Mouse (Mus musculus): Measurements from ENCODE around the gene Traf3ip3.

The Traf3ip3 gene

GRCm38 (mm10) chr1:193201383-193201778 is at the start of gene Traf3ip3:
Gene Traf3ip3, minus strand, starts transcription at chr1:193201703.
- no peak for DNase-seq (ENCODE audit: extremely low spot score, low read depth, low spot score)

- DNase-seq (ENCODE audit: extremely low spot score, low read depth, low spot score), result no peak
These were observed 48.5 kb upstream of the Traf3ip3 start for GRCm38 (mm10) chr1:193250026-193250425.

GRCm38 (mm10) chr1:193244235-193244634 is 42.7 kb upstream of the Traf3ip3 start:
- no peak for DNase-seq (ENCODE audit: extremely low spot score, low read depth, low spot score)

GRCm38 (mm10) chr1:193243571-193244193 is 42.2 kb upstream of the Traf3ip3 start:
- DNase-seq (ENCODE audit: extremely low spot score, low read depth, low spot score), result no peak

GRCm38 (mm10) chr1:193242863-193243262 is 41.4 kb upstream of the Traf3ip3 start:
- DNase-seq (ENCODE audit: extremely low spot score, low read depth, low spot score), result no peak

- DNase-seq (ENCODE audit: extremely low spot score, low read depth, low spot score), result no peak
These were observed 40.7 kb upstream of the Traf3ip3 start for GRCm38 (mm10) chr1:193242238-193242637.

GRCm38 (mm10) chr1:193241436-193241835 is 39.9 kb upstream of the Traf3ip3 start:
- no peak for DNase-seq (ENCODE audit: extremely low spot score, low read depth, low spot score)

- DNase-seq (ENCODE audit: extremely low spot score, low read depth, low spot score), result no peak
These were observed 36.9 kb upstream of the Traf3ip3 start for GRCm38 (mm10) chr1:193238426-193238825.

- DNase-seq (ENCODE audit: extremely low spot score, low read depth, low spot score), result no peak
These were observed 33.4 kb upstream of the Traf3ip3 start for GRCm38 (mm10) chr1:193234930-193235329.

- no peak for DNase-seq (ENCODE audit: extremely low spot score, low read depth, low spot score)
These were observed 32.7 kb upstream of the Traf3ip3 start for GRCm38 (mm10) chr1:193234130-193234645.

- no peak for DNase-seq (ENCODE audit: extremely low spot score, low read depth, low spot score)
These were observed 31.2 kb upstream of the Traf3ip3 start for GRCm38 (mm10) chr1:193232732-193233131.

- DNase-seq (ENCODE audit: extremely low spot score, low read depth, low spot score), result no peak
These were observed 29.4 kb upstream of the Traf3ip3 start for GRCm38 (mm10) chr1:193230935-193231334.

GRCm38 (mm10) chr1:193230531-193230930 is 29.0 kb upstream of the Traf3ip3 start:
- no peak for DNase-seq (ENCODE audit: extremely low spot score, low read depth, low spot score)

GRCm38 (mm10) chr1:193229570-193229969 is 28.1 kb upstream of the Traf3ip3 start:
- no peak for DNase-seq (ENCODE audit: extremely low spot score, low read depth, low spot score)

- DNase-seq (ENCODE audit: extremely low spot score, low read depth, low spot score), result no peak
These were observed 26.0 kb upstream of the Traf3ip3 start for GRCm38 (mm10) chr1:193227537-193227936.

GRCm38 (mm10) chr1:193226724-193227522 is 25.4 kb upstream of the Traf3ip3 start:
- no peak for DNase-seq (ENCODE audit: extremely low spot score, low read depth, low spot score)

GRCm38 (mm10) chr1:193226114-193226513 is 24.6 kb upstream of the Traf3ip3 start:
- no peak for DNase-seq (ENCODE audit: extremely low spot score, low read depth, low spot score)

- DNase-seq (ENCODE audit: extremely low spot score, low read depth, low spot score), result no peak
These were observed 24.0 kb upstream of the Traf3ip3 start for GRCm38 (mm10) chr1:193225531-193225930.

- DNase-seq (ENCODE audit: extremely low spot score, low read depth, low spot score), result no peak
These were observed 18.9 kb upstream of the Traf3ip3 start for GRCm38 (mm10) chr1:193220408-193220807.

GRCm38 (mm10) chr1:193216000-193216399 is 14.5 kb upstream of the Traf3ip3 start:
- no peak for DNase-seq (ENCODE audit: extremely low spot score, low read depth, low spot score)

- no peak for DNase-seq (ENCODE audit: extremely low spot score, low read depth, low spot score)
These were observed 12.6 kb upstream of the Traf3ip3 start for GRCm38 (mm10) chr1:193214053-193214452.

- DNase-seq (ENCODE audit: extremely low spot score, low read depth, low spot score), result no peak
These were observed 9.9 kb upstream of the Traf3ip3 start for GRCm38 (mm10) chr1:193211371-193211770.

Measured in hindlimb bud, embryonic 11.5 days (tissue).